Comparison of ENCODE assay signal across 15 mouse cellular contexts in genomic region chr9:65645984-65646383, GRCm38 (mm10). TPM values are rescaled to one million over a fixed set of nuclear protein-coding genes. Genes with fewer than 3 reads are reported as not detected.
A peak's percentile ranks its signal among the peaks of the same experiment; 100 is the strongest.
DNase-seq lines count a peak whose midpoint lies in the region; ATAC-seq and TF ChIP-seq lines count a peak whose summit lies in the region.
"Had no signal": no experiment of that assay in that cellular context is flagged by ENCODE, and none has a peak within 500 bp of the region (broad histone marks: within the 10 kb centered on the region; RNA-seq: fewer than 3 reads in every experiment).

No protein-coding gene starts in this region.

- WGBS in kidney, embryonic 14.5 days, result 35% methylated on average over 3 of the region's 3 CpGs
- WGBS in stomach, postnatal 0 days, result 36% methylated on average over 3 of the region's 3 CpGs

- ATAC-seq in kidney, embryonic 14.5 days (ENCODE audit: low FRiP score, low TSS enrichment), result no peak; the same call in 1 of the 2 replicates
- no peak for ATAC-seq in megakaryocyte, adult 5-6 weeks (ENCODE audit: poor library complexity, severe bottlenecking)
- no peak for ATAC-seq in stomach, postnatal 0 days (ENCODE audit: low FRiP score, low TSS enrichment)
- ATAC-seq: inflammation-experienced regulatory T-cells, adult 6 months had no signal

- H3K4me3 ChIP-seq in kidney, embryonic 14.5 days (ENCODE audit: low read length), result no peak overlapping the region
- peak overlapping the region; percentile 86 for H3K4me3 ChIP-seq in megakaryocyte, embryonic 14.5 days (replicated peaks)
- no peak overlapping the region for H3K4me3 ChIP-seq in stomach, postnatal 0 days (ENCODE audit: low read depth, low read length)
- H3K4me3 ChIP-seq: limb, embryonic 15.5 days; lung, embryonic 15.5 days had no signal

- TF ChIP-seq CTCF in stomach, postnatal 0 days (IDR thresholded peaks at IDR 0.05; ENCODE audit: low read depth), result peak; percentile 48

- peaks cover 24% of the 10 kb centered on the region for H3K4me1 ChIP-seq in kidney, embryonic 14.5 days (ENCODE audit: control insufficient read depth, insufficient read depth, low read length)
- H3K4me1 ChIP-seq in megakaryocyte, embryonic 14.5 days, result peaks cover 98% of the 10 kb centered on the region
- H3K4me1 ChIP-seq in stomach, postnatal 0 days (replicated peaks; ENCODE audit: control insufficient read depth, insufficient read depth), result peaks cover 5% of the 10 kb centered on the region; the same call in 1 of the 2 replicates

- no peak for DNase-seq in kidney, adult 18-20 months
- peak; percentile 55 to 60 for DNase-seq in heart, postnatal 10 days
- no peak for DNase-seq in stomach, postnatal 0 days (ENCODE audit: low spot score)
- no peak for DNase-seq in right cerebral cortex, adult 18-20 months
- DNase-seq in right cerebral cortex, postnatal 10 days (ENCODE audit: low spot score in 2 of 2), result no peak
- DNase-seq: adrenal gland, postnatal 14 days; cerebellum, adult 9-11 months had no signal

- H3K4me2 ChIP-seq in kidney, embryonic 14.5 days (replicated peaks; ENCODE audit: low read depth, low read length), result 0 out of 2 replicates have a peak overlapping the region, but pooled peaks have one; percentile 1
- no peak overlapping the region for H3K4me2 ChIP-seq in stomach, postnatal 0 days (replicated peaks; ENCODE audit: low read depth)
- H3K4me2 ChIP-seq: limb, embryonic 15.5 days; lung, embryonic 15.5 days had no signal

- no peaks in the 10 kb centered on the region for H3K9me3 ChIP-seq in kidney, embryonic 14.5 days (ENCODE audit: control insufficient read depth, low read length)
- H3K9me3 ChIP-seq in megakaryocyte, embryonic 14.5 days, result no peaks in the 10 kb centered on the region
- H3K9me3 ChIP-seq in stomach, postnatal 0 days (ENCODE audit: control insufficient read depth, low read length), result no peaks in the 10 kb centered on the region
- H3K9me3 ChIP-seq: limb, embryonic 15.5 days; lung, embryonic 15.5 days had no signal

- H3K27ac ChIP-seq in kidney, embryonic 14.5 days (ENCODE audit: low read depth, low read length), result peak overlapping the region; percentile 48; the same call in 1 of the 2 replicates
- no peak overlapping the region for H3K27ac ChIP-seq in stomach, postnatal 0 days (replicated peaks)
- H3K27ac ChIP-seq: limb, embryonic 15.5 days; lung, embryonic 15.5 days had no signal

- no peaks in the 10 kb centered on the region for H3K27me3 ChIP-seq in kidney, embryonic 14.5 days (ENCODE audit: control insufficient read depth, insufficient read depth, low read length)
- H3K27me3 ChIP-seq in megakaryocyte, embryonic 14.5 days (replicated peaks), result no peaks in the 10 kb centered on the region
- H3K27me3 ChIP-seq in stomach, postnatal 0 days (ENCODE audit: control insufficient read depth, insufficient read depth, low read length), result no peaks in the 10 kb centered on the region
- H3K27me3 ChIP-seq: limb, embryonic 15.5 days; lung, embryonic 15.5 days had no signal

- H3K9ac ChIP-seq in kidney, embryonic 14.5 days (ENCODE audit: low read depth, low read length), result no peak overlapping the region
- H3K9ac ChIP-seq in stomach, postnatal 0 days (ENCODE audit: low read length), result no peak overlapping the region
- H3K9ac ChIP-seq: limb, embryonic 15.5 days; lung, embryonic 15.5 days had no signal

- intact Hi-C loops in heart, postnatal 10 days (cut with DNase I), result no loop called here

- no peaks in the 10 kb centered on the region for H3K36me3 ChIP-seq in kidney, embryonic 14.5 days (ENCODE audit: control insufficient read depth, insufficient read depth, low read length)
- peaks cover 84% of the 10 kb centered on the region for H3K36me3 ChIP-seq in megakaryocyte, embryonic 14.5 days (replicated peaks; ENCODE audit: low read length)
- H3K36me3 ChIP-seq in stomach, postnatal 0 days (ENCODE audit: control insufficient read depth, insufficient read depth, low read length), result no peaks in the 10 kb centered on the region
- H3K36me3 ChIP-seq: limb, embryonic 15.5 days; lung, embryonic 15.5 days had no signal

- TF ChIP-seq EP300 in stomach, postnatal 0 days (optimal IDR thresholded peaks at IDR 0.05), result no peak

RNA-seq across cellular contexts. Expression of gene Rbpms2, which starts 16.5 kb away (rescaled TPM):
- polyA plus RNA-seq in kidney, embryonic 14.5 days (2014; fragmentation: Nextera tagmentation; extraction: Ambion mirVana), result 22.4 and 29.1 TPM in 2 replicates
- 500 and 536 TPM in 2 replicates for polyA plus RNA-seq in megakaryocyte, embryonic 14.5 days (2012; ENCODE audit: insufficient read depth, low replicate concordance)
- 0.45 TPM in 1 of 2 replicates, not detected in the other for total RNA-seq in megakaryocyte, adult 5-6 weeks (2015)
- not detected in 2 replicates for total RNA-seq in megakaryocyte, adult 5-6 weeks (2017)
- total RNA-seq in heart, postnatal 10 days (2021), result 10 to 100 TPM; 54.4 to 57.7 TPM
- 18.1 and 19.9 TPM in 2 replicates for polyA plus RNA-seq in stomach, postnatal 0 days (2015; fragmentation: Nextera tagmentation; extraction: Ambion mirVana)
- total RNA-seq: MEL had no signal

RNA-seq across cellular contexts. Expression of gene Oaz2, which starts 21.8 kb away (rescaled TPM):
- polyA plus RNA-seq in kidney, embryonic 14.5 days (2014; fragmentation: Nextera tagmentation; extraction: Ambion mirVana), result 194 and 204 TPM in 2 replicates
- polyA plus RNA-seq in megakaryocyte, embryonic 14.5 days (2012; ENCODE audit: insufficient read depth, low replicate concordance), result 27.7 and 31.8 TPM in 2 replicates
- 12.5 and 15.9 TPM in 2 replicates for total RNA-seq in megakaryocyte, adult 5-6 weeks (2015)
- 40.2 and 43.9 TPM in 2 replicates for total RNA-seq in megakaryocyte, adult 5-6 weeks (2017)
- total RNA-seq in heart, postnatal 10 days (2021), result 100 to 1,000 TPM; 269 to 276 TPM
- polyA plus RNA-seq in stomach, postnatal 0 days (2015; fragmentation: Nextera tagmentation; extraction: Ambion mirVana), result 138 and 144 TPM in 2 replicates

RNA-seq across cellular contexts. Expression of gene Pif1, which starts 59.0 kb away (rescaled TPM):
- 9.7 and 12.5 TPM in 2 replicates for polyA plus RNA-seq in kidney, embryonic 14.5 days (2014; fragmentation: Nextera tagmentation; extraction: Ambion mirVana)
- polyA plus RNA-seq in megakaryocyte, embryonic 14.5 days (2012; ENCODE audit: insufficient read depth, low replicate concordance), result 3.9 and 6.9 TPM in 2 replicates
- 12.1 and 12.6 TPM in 2 replicates for total RNA-seq in megakaryocyte, adult 5-6 weeks (2015)
- total RNA-seq in megakaryocyte, adult 5-6 weeks (2017), result 12.7 and 16.9 TPM in 2 replicates
- 1 to 10 TPM; 1.9 to 2.4 TPM for total RNA-seq in heart, postnatal 10 days (2021)
- polyA plus RNA-seq in stomach, postnatal 0 days (2015; fragmentation: Nextera tagmentation; extraction: Ambion mirVana), result 2.1 and 2.4 TPM in 2 replicates
- total RNA-seq: neutrophil, adult 5-6 weeks had no signal

Comparison
In these comparisons a context has a peak if more than half of its experiments do, and no peak if none do; other contexts are left out.
1. DNase-seq: peak in heart, postnatal 10 days (2 of 2); none in kidney, adult 18-20 months (single experiment), stomach, postnatal 0 days (single experiment), right cerebral cortex, adult 18-20 months (single experiment) and right cerebral cortex, postnatal 10 days (0 of 2).
2. RNA of gene Rbpms2, which starts 16.5 kb away (polyA plus RNA-seq): 500 to 536 TPM in megakaryocyte, embryonic 14.5 days; 22.4 to 29.1 TPM in kidney, embryonic 14.5 days and 18.1 to 19.9 TPM in stomach, postnatal 0 days; every median in the first group is over 10 times any median in the second.